Mouse (Mus musculus) spleen, postnatal 36 days (tissue): ENCODE measurements around the gene Ap3b1.

Source experiments
- DNase-seq, 2 experiments: peaks; one replicate each; pipeline ENCODE4 v3.0.0; 2022; ENCODE audit warnings: low spot score in 2 of 2, mixed read lengths in 1 of 2

Ap3b1 gene

GRCm38 (mm10) chr13:94375526-94376390, 17.0 kb downstream of the Ap3b1 start:
- no peak for DNase-seq

DNA sequence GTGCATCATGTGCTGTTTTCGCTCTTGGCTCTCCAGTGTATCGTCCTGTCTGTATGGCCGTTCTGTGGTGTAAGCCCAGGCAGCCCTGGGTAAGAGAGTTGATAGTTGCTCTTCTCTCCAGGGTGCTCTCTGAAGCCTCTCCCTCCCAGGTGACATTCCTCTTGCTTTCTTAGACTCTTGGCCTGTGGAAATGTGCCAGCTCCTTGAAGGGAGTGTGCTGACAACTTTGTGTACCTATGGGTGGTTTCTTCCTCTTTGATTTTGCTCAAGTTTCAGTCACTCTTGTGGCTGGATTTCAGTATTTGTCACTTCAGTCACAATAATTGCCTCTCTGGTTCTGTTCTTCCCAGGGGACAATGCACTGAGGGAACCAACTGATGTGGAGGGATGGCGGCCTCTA, 20.2 kb downstream of the Ap3b1 start:
- DNase-seq: no peak

DNA sequence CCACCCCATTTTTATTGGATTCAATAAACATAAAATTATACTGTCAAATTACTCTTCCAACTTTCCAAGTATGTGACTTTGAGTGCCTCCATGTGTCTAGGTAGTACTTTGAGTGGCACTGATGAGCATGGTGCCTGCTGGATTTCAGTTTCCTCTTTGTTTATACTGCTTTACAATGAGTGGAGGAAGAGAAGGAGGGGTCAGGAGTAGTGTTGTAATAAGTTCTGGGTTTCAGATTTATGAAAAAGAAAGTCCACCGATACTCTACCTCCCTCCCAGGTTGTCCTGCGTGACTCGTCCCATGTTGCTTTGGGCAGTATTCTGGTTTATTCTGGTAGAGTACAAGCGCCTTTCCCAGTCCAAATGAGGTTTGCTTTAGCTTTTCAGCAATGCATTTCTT, 22.7 kb downstream of the Ap3b1 start:
- DNase-seq: no peak

- peak in 1 of 2 experiments; percentile 5 for DNase-seq
Observed at GRCm38 (mm10) chr13:94381829-94382675, 23.3 kb downstream of the Ap3b1 start.

- no peak for DNase-seq
Observed at GRCm38 (mm10) chr13:94384931-94385570, 26.3 kb downstream of the Ap3b1 start.

DNA sequence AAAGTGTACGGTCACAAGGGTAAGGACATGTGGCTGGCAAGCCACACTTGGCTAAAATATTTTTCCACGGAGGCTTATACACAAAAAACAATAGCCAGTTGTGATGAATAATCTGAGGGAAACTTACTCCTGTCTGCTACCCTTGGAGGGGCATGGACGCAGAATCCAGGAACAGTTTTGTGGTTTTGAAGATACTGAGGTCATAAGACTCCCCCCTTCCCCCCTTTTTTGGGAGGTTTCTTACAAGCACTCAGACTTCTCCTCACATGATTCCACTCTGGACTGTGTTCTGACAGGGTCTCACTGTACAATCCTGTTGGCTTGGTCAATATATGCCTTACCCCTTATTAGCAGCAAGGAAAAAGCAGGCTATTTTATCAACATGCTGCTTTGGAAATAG, 29.8 kb downstream of the Ap3b1 start:
- DNase-seq: no peak

DNA sequence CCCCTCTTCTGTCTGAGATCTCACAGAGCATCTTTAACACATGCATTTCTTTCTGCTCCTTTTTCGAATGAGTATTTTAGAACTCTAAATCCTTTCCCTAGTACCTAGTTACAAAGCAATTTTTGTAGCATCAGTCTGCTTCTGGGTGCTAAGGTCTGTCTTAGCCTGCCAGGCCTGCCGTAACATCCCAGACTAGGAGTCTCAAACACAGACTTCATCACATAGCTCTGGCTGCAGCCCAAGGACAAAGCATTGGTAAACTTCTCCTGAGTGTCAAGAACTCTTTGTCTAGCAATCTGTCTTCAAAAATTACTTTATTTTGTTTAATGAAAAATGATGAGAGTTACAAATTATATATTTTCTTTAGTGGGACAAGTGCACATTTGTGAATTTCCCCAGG, 30.8 kb downstream of the Ap3b1 start:
- DNase-seq: no peak

GRCm38 (mm10) chr13:94392282-94392681, 33.5 kb downstream of the Ap3b1 start:
- DNase-seq: no peak

- DNase-seq: no peak
Observed at GRCm38 (mm10) chr13:94394486-94394885, 35.7 kb downstream of the Ap3b1 start.

- no peak for DNase-seq
Observed at GRCm38 (mm10) chr13:94395763-94396162, 37.0 kb downstream of the Ap3b1 start.

GRCm38 (mm10) chr13:94396392-94396920, 37.7 kb downstream of the Ap3b1 start:
- DNase-seq: no peak

- DNase-seq: no peak
Observed at GRCm38 (mm10) chr13:94398568-94399374, 40.0 kb downstream of the Ap3b1 start.

- no peak for DNase-seq
Observed at GRCm38 (mm10) chr13:94400465-94400864, 41.7 kb downstream of the Ap3b1 start.

DNA sequence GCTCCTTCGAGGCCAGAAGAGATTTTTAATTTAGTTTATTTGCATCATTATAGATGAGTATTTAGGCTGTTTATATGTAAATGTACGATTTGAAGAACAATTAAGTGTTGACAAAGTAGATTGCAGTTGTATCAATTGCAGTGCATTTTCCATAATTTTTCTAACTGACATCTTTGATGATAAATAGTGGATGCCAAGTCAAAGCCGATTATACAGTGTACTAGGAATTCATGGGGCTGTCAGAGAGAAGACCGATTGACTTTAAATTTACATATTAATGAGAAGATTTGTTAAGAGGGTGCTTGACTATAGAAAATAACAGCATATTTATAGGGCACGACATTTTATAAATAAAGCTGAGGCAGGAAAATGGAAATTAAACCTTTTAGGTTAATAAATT, 64.8 kb downstream of the Ap3b1 start:
- DNase-seq: no peak

GRCm38 (mm10) chr13:94429567-94429966, 70.8 kb downstream of the Ap3b1 start:
- DNase-seq: peak; percentile 5 to 18

- no peak for DNase-seq
Observed at GRCm38 (mm10) chr13:94439386-94439785, 80.6 kb downstream of the Ap3b1 start.

DNA sequence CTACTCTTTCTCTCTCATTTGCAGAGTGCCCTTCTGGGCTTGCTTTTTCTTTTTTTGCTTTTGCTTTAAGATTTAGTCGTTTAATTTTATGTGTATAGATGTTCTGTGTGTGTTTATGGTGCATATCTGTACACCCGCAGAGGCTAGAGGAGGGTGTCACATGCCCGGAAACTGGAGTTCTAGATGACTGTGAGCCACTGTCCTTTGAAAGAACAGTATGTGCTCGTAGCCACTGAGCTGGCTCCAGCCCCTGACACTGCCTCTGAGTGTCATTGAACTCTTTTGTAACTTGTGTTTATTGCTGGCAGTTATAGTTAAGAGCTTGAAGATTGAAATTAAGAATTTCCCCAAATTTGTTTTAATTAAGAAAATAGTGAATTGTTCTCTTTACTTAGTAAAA, 82.4 kb downstream of the Ap3b1 start:
- no peak for DNase-seq

DNA sequence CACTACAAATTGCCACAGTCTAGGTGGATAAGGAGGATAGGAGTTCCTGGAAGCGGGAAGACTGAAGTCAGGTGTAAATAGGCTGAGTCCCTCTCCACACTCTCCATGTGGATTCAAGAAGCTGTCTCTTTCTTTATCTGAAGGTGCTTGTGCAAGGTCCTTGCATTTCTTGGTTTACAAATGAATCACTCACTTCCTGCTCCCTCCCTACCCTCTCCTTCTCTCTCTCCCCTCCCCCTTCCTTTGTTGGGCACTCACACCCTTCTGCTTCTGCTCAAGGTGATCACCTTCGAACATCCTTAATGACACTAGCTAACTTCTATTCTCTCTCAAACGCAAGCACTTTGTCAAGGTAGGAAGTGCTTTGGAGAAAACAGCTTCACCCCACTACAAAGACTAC, 84.7 kb downstream of the Ap3b1 start:
- DNase-seq: no peak

- no peak for DNase-seq
Observed at GRCm38 (mm10) chr13:94445103-94445502, 86.3 kb downstream of the Ap3b1 start.

DNA sequence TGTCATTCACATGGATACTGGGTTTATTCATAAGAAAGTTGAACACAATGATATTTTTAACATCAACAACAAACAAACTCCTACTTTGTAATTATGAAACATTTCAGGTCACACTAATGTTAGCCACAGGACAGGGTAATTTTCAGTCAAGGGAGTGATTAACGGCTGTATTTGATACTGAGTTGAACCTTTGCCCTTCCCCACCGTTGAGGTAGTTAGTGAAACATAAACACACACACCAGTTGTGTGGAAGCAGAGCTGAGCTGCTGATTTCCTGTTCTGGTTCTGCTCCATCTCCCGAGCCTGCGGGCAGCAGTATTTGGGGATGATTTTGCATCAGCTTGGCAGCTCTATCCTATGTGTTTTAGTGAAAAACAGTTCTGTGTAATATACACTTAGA, 88.2 kb downstream of the Ap3b1 start:
- no peak for DNase-seq

DNA sequence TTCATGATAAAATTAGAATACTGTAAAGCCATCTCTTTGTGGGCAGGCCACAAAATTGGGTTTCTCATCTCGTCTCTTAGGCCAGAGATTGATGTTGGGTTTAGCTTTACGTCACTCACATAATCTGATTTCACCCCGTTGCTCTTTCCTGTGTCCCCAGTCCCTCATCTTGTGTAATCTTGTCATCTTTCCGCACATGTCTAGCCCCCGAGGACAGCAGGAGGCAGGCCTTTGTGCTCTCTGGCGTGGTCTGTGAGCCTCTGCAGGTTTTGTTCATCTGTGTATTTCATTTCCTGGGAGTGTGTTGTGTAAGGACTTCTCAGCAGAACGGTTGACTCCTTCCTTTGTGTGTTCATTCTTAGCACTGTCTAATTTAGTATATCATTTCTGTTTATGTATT, 90.8 kb downstream of the Ap3b1 start:
- DNase-seq: no peak
